Mouse (Mus musculus): ENCODE data around the gene Rgl1. TPM values are rescaled to one million over a fixed set of nuclear protein-coding genes. Genes with fewer than 3 reads are reported as not detected.
A peak's percentile ranks its signal among the peaks of the same experiment; 100 is the strongest.
"Not testable (repeated sequence)": the region's sequence is repeated elsewhere in the genome, so short reads cannot be mapped to it uniquely, and the experiment has no call there.

The Rgl1 gene
- total RNA-seq, 2 experiments from 2014 or later = 10.8 to 10.9 TPM

- DNase-seq = no peak
- intact Hi-C loops (cut with DNase I) = loop anchor here (10.0 kb wide), 1 partner anchor 307 kb away; no protein-coding TSS in a partner anchor
Measured at GRCm38 (mm10) chr1:152788121-152788660, 22.0 kb upstream of the Rgl1 start.

- intact Hi-C loops (cut with DNase I) = loop anchor here (10.0 kb wide), 1 partner anchor 308 kb away; no protein-coding TSS in a partner anchor
Measured at GRCm38 (mm10) chr1:152786953-152787352, 20.8 kb upstream of the Rgl1 start.

GRCm38 (mm10) chr1:152785446-152785845 is 19.3 kb upstream of the Rgl1 start:
- DNase-seq = not testable (repeated sequence)
- intact Hi-C loops (cut with DNase I) = loop anchor here (10.0 kb wide), 1 partner anchor 309 kb away; no protein-coding TSS in a partner anchor

More at GRCm38 (mm10) chr1:152786953-152787352, 20.8 kb upstream of the Rgl1 start:
- DNase-seq = no peak

GRCm38 (mm10) chr1:152784620-152785019 is 18.5 kb upstream of the Rgl1 start:
- intact Hi-C loops (cut with DNase I) = loop anchor here (10.0 kb wide), 1 partner anchor 310 kb away; no protein-coding TSS in a partner anchor
- DNase-seq = no peak

- intact Hi-C loops (cut with DNase I) = no loop called here
- peak; percentile 67 to 71 for DNase-seq
Measured at GRCm38 (mm10) chr1:152779071-152779737, 13.1 kb upstream of the Rgl1 start.

GRCm38 (mm10) chr1:152774601-152775000 is 8.4 kb upstream of the Rgl1 start:
- DNase-seq; intact Hi-C loops (cut with DNase I): not testable (repeated sequence)

- intact Hi-C loops (cut with DNase I) = no loop called here
- DNase-seq = no peak
Measured at GRCm38 (mm10) chr1:152771016-152771415, 4.9 kb upstream of the Rgl1 start.

- DNase-seq = peak; percentile 64 to 73
- intact Hi-C loops (cut with DNase I) = no loop called here
Measured at GRCm38 (mm10) chr1:152767749-152768488, 1.8 kb upstream of the Rgl1 start.

GRCm38 (mm10) chr1:152766804-152767748 is 925 bp upstream of the Rgl1 start:
- intact Hi-C loops (cut with DNase I) = no loop called here
- peak in 1 of 2 experiments; percentile 17 for DNase-seq

GRCm38 (mm10) chr1:152761791-152762190 is 4.4 kb downstream of the Rgl1 start:
- DNase-seq = no peak
- intact Hi-C loops (cut with DNase I) = no loop called here

- intact Hi-C loops (cut with DNase I) = no loop called here
- no peak for DNase-seq
Measured at GRCm38 (mm10) chr1:152750312-152750965, 15.7 kb downstream of the Rgl1 start, which contains the start of gene Apobec4. Gene Apobec4 (plus strand): TSS chr1:152750551.

GRCm38 (mm10) chr1:152749276-152749675 is 16.9 kb downstream of the Rgl1 start:
- DNase-seq = no peak
- intact Hi-C loops (cut with DNase I) = no loop called here

GRCm38 (mm10) chr1:152746426-152746825 is 19.7 kb downstream of the Rgl1 start:
- intact Hi-C loops (cut with DNase I) = loop anchor here (1.0 kb wide), 1 partner anchor 222 kb away; no protein-coding TSS in a partner anchor
- DNase-seq = peak; percentile 70 to 79

GRCm38 (mm10) chr1:152743095-152743826 is 22.9 kb downstream of the Rgl1 start:
- no peak for DNase-seq
- intact Hi-C loops (cut with DNase I) = no loop called here

- no peak for DNase-seq
- intact Hi-C loops (cut with DNase I) = no loop called here
Measured at GRCm38 (mm10) chr1:152739374-152739773, 26.8 kb downstream of the Rgl1 start.

GRCm38 (mm10) chr1:152738793-152739192 is 27.4 kb downstream of the Rgl1 start:
- intact Hi-C loops (cut with DNase I) = no loop called here
- no peak for DNase-seq

GRCm38 (mm10) chr1:152727604-152728236 is 38.4 kb downstream of the Rgl1 start:
- intact Hi-C loops (cut with DNase I) = no loop called here
- no peak for DNase-seq

GRCm38 (mm10) chr1:152726095-152726494 is 40.1 kb downstream of the Rgl1 start:
- intact Hi-C loops (cut with DNase I) = no loop called here
- no peak for DNase-seq
